Mouse (Mus musculus) midbrain, embryonic 11.5 days (tissue): ENCODE measurements around the gene Zfp219. TPM values are rescaled to one million over a fixed set of nuclear protein-coding genes. Genes with fewer than 3 reads are reported as not detected.

Source experiments
- ATAC-seq: fragments of 200-750 bp; cut with Nextera tagmentation; 2 replicates; pipeline ENCODE4 v1.8.0; 2017; ENCODE audit warnings: moderate TSS enrichment, moderate library complexity; ENCODE audit not compliant: low FRiP score
- DNase-seq: peaks from one replicate; pipeline ENCODE4 v3.0.0; 2015; ENCODE audit warnings: low spot score; ENCODE audit errors: missing footprints
- H3K27ac ChIP-seq: fragments of 300-500 bp; sonication (generic); 2 replicates; pipeline ENCODE4 v1.5.1; 2014; ENCODE audit warnings: low read depth, low read length
- H3K27me3 ChIP-seq: fragments of 300-500 bp; sonication (generic); 2 replicates; pipeline ENCODE4 v1.6.1; 2014; ENCODE audit warnings: mild to moderate bottlenecking, low read length, moderate library complexity, mixed read lengths; ENCODE audit not compliant: control insufficient read depth, insufficient read depth
- H3K36me3 ChIP-seq: fragments of 300-500 bp; sonication (generic); 2 replicates; pipeline ENCODE4 v1.6.1; 2014; ENCODE audit warnings: mild to moderate bottlenecking, low read length, moderate library complexity, mixed read lengths; ENCODE audit not compliant: control insufficient read depth, insufficient read depth
- H3K4me1 ChIP-seq: fragments of 300-500 bp; sonication (generic); 2 replicates; pipeline ENCODE4 v1.6.1; 2014; ENCODE audit warnings: low read length; ENCODE audit not compliant: control insufficient read depth, insufficient read depth
- H3K4me2 ChIP-seq: fragments of 300-500 bp; sonication (generic); 2 replicates; pipeline ENCODE4 v1.6.1; 2014; ENCODE audit warnings: mild to moderate bottlenecking, moderate library complexity
- H3K4me3 ChIP-seq: fragments of 300-500 bp; sonication (generic); 2 replicates; pipeline ENCODE4 v1.5.1; 2014; ENCODE audit warnings: low read depth, low read length
- H3K9ac ChIP-seq: fragments of 300-500 bp; sonication (generic); 2 replicates; pipeline ENCODE4 v1.6.1; 2014; ENCODE audit warnings: low read length
- H3K9me3 ChIP-seq: fragments of 300-500 bp; sonication (generic); 2 replicates; pipeline ENCODE4 v1.6.1; 2016; ENCODE audit warnings: low read length; ENCODE audit not compliant: control insufficient read depth
- WGBS: fragments of 180-500 bp; shearing (Covaris S2); extraction: QIAGEN DNeasy Blood & Tissue Kit; methylation state at CpG from one replicate; pipeline ENCODE4 v1.1.7; 2014; 5-methylcytosine and 5-hydroxymethylcytosine counted together
- polyA plus RNA-seq: library from polyadenylated mRNA; unstranded; fragments of >200 nt; fragmentation: Nextera tagmentation; extraction: Ambion mirVana; gene quantifications from 2 replicates; pipeline ENCODE4 v1.2.1, GENCODE M21; 2014

Zfp219 gene
- polyA plus RNA-seq, 1 experiment from 2014 or later, result 110 TPM

GRCm38 (mm10) chr14:52019590-52020340 is 768 bp downstream of the Zfp219 start:
- peak; percentile 91 for ATAC-seq
- H3K4me3 ChIP-seq, result peak overlapping the region; percentile 48
- no peaks in the 10 kb centered on the region for H3K27me3 ChIP-seq
- H3K9ac ChIP-seq, result peak overlapping the region; percentile 92
- peak overlapping the region; percentile 76 for H3K4me2 ChIP-seq
- peaks cover 41% of the 10 kb centered on the region for H3K4me1 ChIP-seq
- DNase-seq, result peak; percentile 99
- no peaks in the 10 kb centered on the region for H3K9me3 ChIP-seq
- WGBS, result under 1% methylated on average over 64 of the region's 74 CpGs
- no peaks in the 10 kb centered on the region for H3K36me3 ChIP-seq
- peak overlapping the region; percentile 99 for H3K27ac ChIP-seq

- peak overlapping the region; percentile 92 for H3K9ac ChIP-seq
- peak; percentile 92 for DNase-seq
- no peaks in the 10 kb centered on the region for H3K36me3 ChIP-seq
- peak overlapping the region; percentile 99 for H3K27ac ChIP-seq
- no peaks in the 10 kb centered on the region for H3K27me3 ChIP-seq
- 38% methylated on average over 12 of the region's 12 CpGs for WGBS
- peaks cover 41% of the 10 kb centered on the region for H3K4me1 ChIP-seq
- peak overlapping the region; percentile 48 for H3K4me3 ChIP-seq
- ATAC-seq, result peak; percentile 17
- H3K4me2 ChIP-seq, result peak overlapping the region; percentile 76
- H3K9me3 ChIP-seq, result no peaks in the 10 kb centered on the region
Observed at GRCm38 (mm10) chr14:52019051-52019589, 1.4 kb downstream of the Zfp219 start.

- no peaks in the 10 kb centered on the region for H3K9me3 ChIP-seq
- no peaks in the 10 kb centered on the region for H3K27me3 ChIP-seq
- peak; percentile 65 for DNase-seq
- H3K4me3 ChIP-seq, result peak overlapping the region; percentile 48
- no peaks in the 10 kb centered on the region for H3K36me3 ChIP-seq
- peaks cover 39% of the 10 kb centered on the region for H3K4me1 ChIP-seq
- WGBS, result 84% methylated on average over 15 of the region's 15 CpGs
- no peak for ATAC-seq
- H3K9ac ChIP-seq, result peak overlapping the region; percentile 92
- peak overlapping the region; percentile 76 for H3K4me2 ChIP-seq
- no peak overlapping the region for H3K27ac ChIP-seq
Observed at GRCm38 (mm10) chr14:52018248-52019050, 2.1 kb downstream of the Zfp219 start.

GRCm38 (mm10) chr14:52017662-52018061 is 2.9 kb downstream of the Zfp219 start:
- H3K4me2 ChIP-seq, result no peak overlapping the region
- no peaks in the 10 kb centered on the region for H3K27me3 ChIP-seq
- 77% methylated on average over 4 of the region's 4 CpGs for WGBS
- peaks cover 40% of the 10 kb centered on the region for H3K4me1 ChIP-seq
- peak; percentile 69 for DNase-seq
- H3K27ac ChIP-seq, result no peak overlapping the region
- no peaks in the 10 kb centered on the region for H3K9me3 ChIP-seq
- no peak overlapping the region for H3K9ac ChIP-seq
- no peak for ATAC-seq
- H3K36me3 ChIP-seq, result no peaks in the 10 kb centered on the region
- no peak overlapping the region for H3K4me3 ChIP-seq

- Histone ChIP-seq H3K27ac (no peak overlapping the region), H3K4me3 (no peak overlapping the region), H3K9me3 (no peaks in the 10 kb centered on the region), H3K36me3 (no peaks in the 10 kb centered on the region), H3K4me1 (peaks cover 46% of the 10 kb centered on the region), H3K27me3 (no peaks in the 10 kb centered on the region), H3K9ac (no peak overlapping the region), H3K4me2 (no peak overlapping the region)
- 72% methylated on average over 13 of the region's 13 CpGs for WGBS
- DNase-seq (peak; percentile 76), ATAC-seq (no peak)
Observed at GRCm38 (mm10) chr14:52016625-52017405, 3.7 kb downstream of the Zfp219 start.

GRCm38 (mm10) chr14:52015445-52016100 is 5.0 kb downstream of the Zfp219 start, which contains the start of gene Tmem253:
TSS of gene Tmem253 (plus strand) at chr14:52015658.
- Histone ChIP-seq H3K9me3 (no peaks in the 10 kb centered on the region), H3K4me1 (peaks cover 45% of the 10 kb centered on the region), H3K36me3 (no peaks in the 10 kb centered on the region), H3K27ac (peak within 1 kb of the TSS; percentile 100), H3K9ac (peak within 1 kb of the TSS; percentile 98), H3K27me3 (no peaks in the 10 kb centered on the region), H3K4me3 (peak within 1 kb of the TSS; percentile 80), H3K4me2 (peak within 1 kb of the TSS; percentile 85)
- ATAC-seq (no peak), DNase-seq (peak; percentile 76)
- 39% methylated on average over 6 of the region's 6 CpGs for WGBS

GRCm38 (mm10) chr14:52014761-52015311 is 5.7 kb downstream of the Zfp219 start:
- H3K9ac ChIP-seq, result peak overlapping the region; percentile 98
- no peaks in the 10 kb centered on the region for H3K9me3 ChIP-seq
- peak overlapping the region; percentile 85 for H3K4me2 ChIP-seq
- H3K36me3 ChIP-seq, result no peaks in the 10 kb centered on the region
- H3K27ac ChIP-seq, result peak overlapping the region; percentile 100
- no peaks in the 10 kb centered on the region for H3K27me3 ChIP-seq
- H3K4me3 ChIP-seq, result peak overlapping the region; percentile 80
- ATAC-seq, result peak; percentile 51
- under 1% methylated on average over 15 of the region's 28 CpGs for WGBS
- peaks cover 48% of the 10 kb centered on the region for H3K4me1 ChIP-seq
- DNase-seq, result peak; percentile 93

GRCm38 (mm10) chr14:52014271-52014760 is 6.2 kb downstream of the Zfp219 start:
- Histone ChIP-seq H3K27ac (peak overlapping the region; percentile 100), H3K9me3 (no peaks in the 10 kb centered on the region), H3K4me1 (peaks cover 54% of the 10 kb centered on the region), H3K9ac (peak overlapping the region; percentile 98), H3K4me2 (peak overlapping the region; percentile 85), H3K27me3 (no peaks in the 10 kb centered on the region), H3K36me3 (no peaks in the 10 kb centered on the region), H3K4me3 (peak overlapping the region; percentile 80)
- ATAC-seq (peak; percentile 28), DNase-seq (no peak)
- 0% methylated on average over 7 of the region's 80 CpGs for WGBS
